Mouse (Mus musculus) splenic B cell, adult 2 months (primary cell): Measurements from ENCODE around the gene Tmc4.

Experiments used
- DNase-seq: peaks from one replicate; pipeline ENCODE4 v3.0.0-alpha.2; 2011; ENCODE audit warnings: low read depth, low spot score
- H3K27me3 ChIP-seq: 2 replicates; pipeline ENCODE4 v1.6.1; 2012; ENCODE audit warnings: mild to moderate bottlenecking, low read length, moderate library complexity, mixed read lengths; ENCODE audit not compliant: control insufficient read depth, poor library complexity, insufficient read depth, severe bottlenecking
- H3K36me3 ChIP-seq: 2 replicates; pipeline ENCODE4 v1.6.1; 2012; ENCODE audit warnings: mild to moderate bottlenecking, low read length, moderate library complexity, mixed read lengths; ENCODE audit not compliant: control insufficient read depth, poor library complexity, insufficient read depth, severe bottlenecking

Tmc4 gene

DNA sequence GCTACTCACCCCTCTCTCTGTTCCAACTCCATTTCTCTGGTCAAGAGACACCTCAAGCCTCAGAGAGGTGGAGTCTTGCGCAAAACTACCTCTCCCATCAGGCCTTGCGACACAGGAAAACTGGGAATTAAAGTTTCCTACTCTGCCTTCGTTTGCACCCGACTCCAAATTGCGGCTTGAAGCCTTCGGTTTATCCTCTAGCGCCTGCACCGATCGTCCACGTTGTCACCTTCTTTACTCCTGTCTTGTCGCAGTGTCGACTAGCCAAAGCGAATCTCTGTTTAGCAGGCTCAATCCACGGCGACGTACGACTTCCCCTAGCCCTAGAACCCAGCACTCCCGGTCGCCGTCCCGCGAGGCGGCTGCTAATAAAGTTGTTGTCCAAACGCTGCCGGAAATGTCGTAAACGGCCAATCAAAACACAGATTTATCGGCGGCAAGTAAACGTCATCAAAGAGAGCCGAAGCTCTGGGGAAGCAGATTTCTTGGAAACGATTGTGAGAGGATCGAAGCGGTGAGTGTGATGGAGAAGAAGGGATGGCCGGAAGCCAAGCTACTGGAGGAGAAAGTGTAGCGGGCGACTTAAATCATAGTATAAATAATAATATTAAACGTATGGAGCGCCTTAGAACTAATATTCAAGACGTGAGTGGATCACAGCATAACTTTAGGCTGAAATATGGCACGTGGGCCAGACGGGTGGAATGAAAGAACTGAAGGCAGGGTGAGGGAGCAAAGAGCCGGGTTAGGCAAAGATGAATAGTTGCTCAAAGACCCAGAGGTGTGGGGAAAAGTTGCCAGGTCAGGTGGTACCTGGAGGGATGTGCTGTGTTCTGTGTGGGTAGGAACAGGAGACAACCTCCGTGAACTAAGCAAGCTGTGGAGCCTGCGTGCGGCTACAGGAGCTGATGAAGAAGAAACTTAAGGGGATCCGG is 47.5 kb downstream of the Tmc4 start, which contains the start of the genes Tfpt and Prpf31:
Gene Tfpt (minus strand): TSS at position 387 of the 935 bp plus-strand sequence.
Gene Prpf31 (plus strand): TSS at position 443 of the 935 bp plus-strand sequence.
- Histone ChIP-seq H3K27me3 (no peaks in the 10 kb centered on the region), H3K36me3 (no peaks in the 10 kb centered on the region; the same call in 1 of the 2 replicates)
- DNase-seq, result peak; percentile 94

- no peak for DNase-seq
- Histone ChIP-seq H3K27me3 (no peaks in the 10 kb centered on the region), H3K36me3 (peaks cover 2% of the 10 kb centered on the region; the same call in 1 of the 2 replicates)
Measured at GRCm38 (mm10) chr7:3629030-3629429, 48.3 kb downstream of the Tmc4 start.

DNA sequence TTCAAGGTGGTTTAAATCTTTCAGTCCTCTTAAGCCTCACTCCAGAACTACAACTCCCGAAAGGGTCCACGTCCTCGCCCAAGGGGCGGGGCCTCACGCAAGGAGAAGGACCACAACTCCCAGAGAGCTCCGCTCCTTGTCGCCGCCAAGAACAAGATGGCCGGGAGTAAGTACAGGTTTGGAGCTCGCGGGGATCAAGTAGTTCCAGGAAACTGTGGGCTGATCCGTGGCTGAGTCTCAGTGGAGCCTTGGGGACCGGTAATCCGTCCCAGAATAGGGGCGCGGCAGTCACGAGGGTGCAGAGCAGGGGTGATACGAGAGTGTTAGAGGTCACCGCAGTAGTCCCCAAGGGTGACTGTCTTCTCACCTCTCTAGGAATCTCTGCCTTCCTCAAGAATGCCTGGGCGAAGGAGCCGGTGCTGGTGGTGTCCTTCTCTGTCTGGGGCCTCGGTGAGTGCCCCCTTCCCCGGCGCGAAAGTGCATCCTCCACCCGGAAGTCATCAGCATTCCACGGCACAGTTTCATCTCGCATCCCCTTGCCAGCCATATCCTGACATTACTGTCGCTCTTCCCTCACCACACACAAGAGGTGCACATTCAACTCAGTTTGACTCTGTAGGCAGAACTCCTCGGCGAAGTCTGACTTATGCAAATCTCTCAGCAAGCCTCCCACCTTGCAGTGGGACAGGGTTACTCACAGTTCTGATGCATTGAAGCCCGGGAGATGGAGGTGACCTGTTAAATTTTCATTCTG is 59.9 kb downstream of the Tmc4 start, which contains the start of gene Ndufa3:
Gene Ndufa3 (plus strand): TSS at position 132 of the 754 bp plus-strand sequence.
- peaks cover 3% of the 10 kb centered on the region; the same call in 1 of the 2 replicates for H3K36me3 ChIP-seq
- H3K27me3 ChIP-seq, result no peaks in the 10 kb centered on the region
- DNase-seq, result peak; percentile 94

GRCm38 (mm10) chr7:3616389-3617241 is 60.7 kb downstream of the Tmc4 start:
- no peaks in the 10 kb centered on the region for H3K27me3 ChIP-seq
- peaks cover 2% of the 10 kb centered on the region; the same call in 1 of the 2 replicates for H3K36me3 ChIP-seq
- no peak for DNase-seq

DNA sequence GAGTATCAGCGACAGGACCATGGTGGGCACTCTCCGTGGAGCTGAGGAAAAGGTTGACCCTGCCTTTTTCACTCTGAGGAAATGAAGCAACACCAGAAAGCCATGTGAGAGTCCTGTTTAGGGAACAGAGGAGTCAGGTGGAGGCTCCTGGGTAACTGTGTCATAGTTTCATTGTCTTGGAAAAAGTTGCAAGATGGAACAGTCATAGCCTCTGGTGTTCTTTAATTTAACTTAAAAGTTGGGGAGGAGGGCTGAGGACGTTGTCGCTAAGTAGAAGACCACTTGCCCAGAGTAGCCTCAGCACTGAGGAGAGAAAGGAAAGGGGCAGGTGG is 61.3 kb downstream of the Tmc4 start, which contains the start of gene Oscar:
Gene Oscar (minus strand): TSS at position 101 of the 332 bp plus-strand sequence.
- H3K27me3 ChIP-seq, result no peaks in the 10 kb centered on the region
- no peak for DNase-seq
- H3K36me3 ChIP-seq, result peaks cover 2% of the 10 kb centered on the region; the same call in 1 of the 2 replicates
